Mouse (Mus musculus) lung, adult 2 months (tissue): ENCODE results near the gene Gpc6.

ENCODE experiments used
- CTCF ChIP-seq: fragments of 200-500 bp; IDR thresholded peaks from 2 replicates; pipeline ENCODE4 v1.5.1; 2011; ENCODE audit warnings: mild to moderate bottlenecking, low read length, control low read depth; ENCODE audit not compliant: insufficient read depth
- POLR2A ChIP-seq: fragments of 200-500 bp; IDR thresholded peaks from 2 replicates; pipeline ENCODE4 v1.6.1; 2011; ENCODE audit warnings: low read depth, mild to moderate bottlenecking, control low read depth, low read length, borderline replicate concordance; ENCODE audit errors: extremely low read depth

DNA sequence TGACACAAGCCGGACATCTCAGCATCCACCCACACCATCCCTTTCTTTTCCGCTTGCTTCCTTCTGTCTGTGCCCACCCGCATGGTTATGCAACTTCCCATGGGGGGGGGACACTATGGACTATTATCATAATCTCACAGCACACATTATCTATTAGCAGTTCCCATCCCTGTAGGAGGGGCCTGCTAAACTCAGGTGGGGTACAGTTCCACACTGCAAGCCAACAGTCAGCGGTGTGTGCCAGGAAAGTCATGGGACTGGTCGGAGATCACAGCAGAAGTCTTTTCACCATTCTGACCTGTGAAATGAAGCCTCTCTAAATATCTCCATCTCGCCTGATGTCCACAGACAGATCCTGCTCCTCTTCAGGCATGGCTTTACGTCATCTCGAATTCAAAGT is 770.5 kb downstream of the Gpc6 start:
- TF ChIP-seq POLR2A (no peak), CTCF (no peak)
